Mouse (Mus musculus) cerebellum, adult 11 months (tissue): ENCODE measurements around the gene Fam57b.

Source experiments
- DNase-seq: peaks from one replicate; pipeline ENCODE4 v3.0.0; 2022

Gene Fam57b

GRCm38 (mm10) chr7:126832036-126832598 lies 34.6 kb downstream of the Fam57b start:
- peak; percentile 81 for DNase-seq

- no peak for DNase-seq
Measured at GRCm38 (mm10) chr7:126833294-126833693, 35.8 kb downstream of the Fam57b start.

- no peak for DNase-seq
Measured at GRCm38 (mm10) chr7:126843276-126843675, 45.8 kb downstream of the Fam57b start.

GRCm38 (mm10) chr7:126845516-126845915 lies 48.0 kb downstream of the Fam57b start:
- DNase-seq, result no peak

- DNase-seq, result no peak
Measured at GRCm38 (mm10) chr7:126847116-126847420, 49.6 kb downstream of the Fam57b start, which contains the start of gene Doc2a. Gene Doc2a (plus strand): TSS chr7:126847416.

GRCm38 (mm10) chr7:126847421-126848398 lies 50.2 kb downstream of the Fam57b start:
- no peak for DNase-seq

GRCm38 (mm10) chr7:126848794-126849193 lies 51.3 kb downstream of the Fam57b start:
- no peak for DNase-seq

GRCm38 (mm10) chr7:126850161-126850560 lies 52.7 kb downstream of the Fam57b start:
- no peak for DNase-seq

GRCm38 (mm10) chr7:126851192-126851591 lies 53.7 kb downstream of the Fam57b start:
- no peak for DNase-seq

GRCm38 (mm10) chr7:126853454-126853853 lies 56.0 kb downstream of the Fam57b start:
- DNase-seq, result no peak

- DNase-seq, result no peak
Measured at GRCm38 (mm10) chr7:126855641-126856040, 58.2 kb downstream of the Fam57b start.

GRCm38 (mm10) chr7:126856741-126857420 lies 59.4 kb downstream of the Fam57b start:
- no peak for DNase-seq

GRCm38 (mm10) chr7:126860987-126861386 lies 63.5 kb downstream of the Fam57b start:
- no peak for DNase-seq

GRCm38 (mm10) chr7:126861429-126862130 lies 64.1 kb downstream of the Fam57b start, which contains the start of gene Hirip3:
Gene Hirip3 (plus strand): TSS chr7:126861972.
- peak; percentile 91 for DNase-seq

GRCm38 (mm10) chr7:126862147-126862784 lies 64.8 kb downstream of the Fam57b start, which contains the start of gene Ino80e:
Gene Ino80e (minus strand): TSS chr7:126862377.
- peak; percentile 95 for DNase-seq

GRCm38 (mm10) chr7:126863791-126864190 lies 66.3 kb downstream of the Fam57b start:
- no peak for DNase-seq

- DNase-seq, result no peak
Measured at GRCm38 (mm10) chr7:126867534-126867933, 70.1 kb downstream of the Fam57b start.

GRCm38 (mm10) chr7:126868003-126868402 lies 70.5 kb downstream of the Fam57b start:
- DNase-seq, result no peak

- no peak for DNase-seq
Measured at GRCm38 (mm10) chr7:126869780-126870519, 72.5 kb downstream of the Fam57b start.

- no peak for DNase-seq
Measured at GRCm38 (mm10) chr7:126870520-126870891, 73.0 kb downstream of the Fam57b start.

- no peak for DNase-seq
Measured at GRCm38 (mm10) chr7:126877239-126877638, 79.8 kb downstream of the Fam57b start.
